Mouse (Mus musculus): ENCODE measurements around the gene E130114P18Rik.
A peak's percentile ranks its signal among the peaks of the same experiment; 100 is the strongest.

Gene E130114P18Rik

GRCm38 (mm10) chr4:97777706-97778176 is at the start of gene E130114P18Rik:
TSS of gene E130114P18Rik (minus strand) at chr4:97778078.
- DNase-seq (ENCODE audit: low read depth, low spot score), result peak; percentile 84

- no peak for DNase-seq (ENCODE audit: low read depth, low spot score)
These were observed 49.2 kb upstream of the E130114P18Rik start for GRCm38 (mm10) chr4:97827115-97827514.

GRCm38 (mm10) chr4:97825841-97826240 is 48.0 kb upstream of the E130114P18Rik start:
- DNase-seq (ENCODE audit: low read depth, low spot score), result peak; percentile 39

GRCm38 (mm10) chr4:97825432-97825831 is 47.6 kb upstream of the E130114P18Rik start:
- no peak for DNase-seq (ENCODE audit: low read depth, low spot score)

GRCm38 (mm10) chr4:97824451-97824850 is 46.6 kb upstream of the E130114P18Rik start:
- DNase-seq (ENCODE audit: low read depth, low spot score), result no peak

- no peak for DNase-seq (ENCODE audit: low read depth, low spot score)
These were observed 45.6 kb upstream of the E130114P18Rik start for GRCm38 (mm10) chr4:97823512-97823911.

- no peak for DNase-seq (ENCODE audit: low read depth, low spot score)
These were observed 43.8 kb upstream of the E130114P18Rik start for GRCm38 (mm10) chr4:97821556-97822251.

- no peak for DNase-seq (ENCODE audit: low read depth, low spot score)
These were observed 42.8 kb upstream of the E130114P18Rik start for GRCm38 (mm10) chr4:97820474-97821259.

GRCm38 (mm10) chr4:97819101-97819500 is 41.2 kb upstream of the E130114P18Rik start:
- DNase-seq (ENCODE audit: low read depth, low spot score), result no peak

- no peak for DNase-seq (ENCODE audit: low read depth, low spot score)
These were observed 40.6 kb upstream of the E130114P18Rik start for GRCm38 (mm10) chr4:97818498-97818897.

GRCm38 (mm10) chr4:97817741-97818140 is 39.9 kb upstream of the E130114P18Rik start:
- DNase-seq (ENCODE audit: low read depth, low spot score), result no peak

- no peak for DNase-seq (ENCODE audit: low read depth, low spot score)
These were observed 38.9 kb upstream of the E130114P18Rik start for GRCm38 (mm10) chr4:97816753-97817152.

GRCm38 (mm10) chr4:97816001-97816400 is 38.1 kb upstream of the E130114P18Rik start:
- no peak for DNase-seq (ENCODE audit: low read depth, low spot score)

- peak; percentile 34 for DNase-seq (ENCODE audit: low read depth, low spot score)
These were observed 36.6 kb upstream of the E130114P18Rik start for GRCm38 (mm10) chr4:97814515-97814914.

GRCm38 (mm10) chr4:97813996-97814395 is 36.1 kb upstream of the E130114P18Rik start:
- no peak for DNase-seq (ENCODE audit: low read depth, low spot score)

GRCm38 (mm10) chr4:97813035-97813434 is 35.2 kb upstream of the E130114P18Rik start:
- DNase-seq (ENCODE audit: low read depth, low spot score), result no peak

GRCm38 (mm10) chr4:97810348-97810939 is 32.6 kb upstream of the E130114P18Rik start:
- DNase-seq (ENCODE audit: low read depth, low spot score), result no peak

- DNase-seq (ENCODE audit: low read depth, low spot score), result no peak
These were observed 31.9 kb upstream of the E130114P18Rik start for GRCm38 (mm10) chr4:97809582-97810295.

- DNase-seq (ENCODE audit: low read depth, low spot score), result no peak
These were observed 31.0 kb upstream of the E130114P18Rik start for GRCm38 (mm10) chr4:97808885-97809284.

- no peak for DNase-seq (ENCODE audit: low read depth, low spot score)
These were observed 29.0 kb upstream of the E130114P18Rik start for GRCm38 (mm10) chr4:97806924-97807323.
